Mouse (Mus musculus) ES-Bruce4 (cell line): ENCODE results near the gene Tpi1.

Experiments
- CTCF ChIP-seq: IDR thresholded peaks from one replicate; pipeline ENCODE4 v1.8.1; 2011; ENCODE audit warnings: low read depth, low read length
- EP300 ChIP-seq: IDR thresholded peaks from 2 replicates; pipeline ENCODE4 v1.6.1; 2011; ENCODE audit warnings: low read depth, low read length; ENCODE audit not compliant: insufficient read depth

DNA sequence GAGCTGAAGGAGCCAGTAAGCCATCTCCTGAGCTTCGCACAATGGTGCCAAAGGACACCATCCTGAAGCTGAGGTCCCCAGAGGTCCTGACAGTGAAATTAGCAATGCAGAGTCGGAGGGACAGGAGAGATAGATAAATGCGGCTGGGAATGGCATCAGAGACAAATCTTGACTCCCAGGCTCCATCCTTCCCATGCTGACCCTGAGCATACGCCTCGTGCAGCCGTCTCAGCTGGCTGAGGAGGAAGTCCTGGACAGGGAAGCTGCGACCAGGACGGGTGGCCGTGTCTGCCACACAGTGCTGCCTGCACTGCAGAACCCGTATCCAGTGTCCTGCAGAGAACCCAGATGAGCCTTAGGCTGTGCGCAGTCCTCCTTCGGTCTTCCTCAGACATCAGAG is 40.6 kb upstream of the Tpi1 start:
- TF ChIP-seq EP300 (no peak), CTCF (no peak)
